Mouse (Mus musculus) neural tube, embryonic 10.5 days (tissue): ENCODE measurements at regions not wholly inside any gene's neighbourhood (a gene's known extent, or its start where the extent isn't known, plus 50 kb on each side); places are given as distances from the start of the nearest gene placed in this dataset.
"Not testable (repeated sequence)": the region's sequence is repeated elsewhere in the genome, so short reads cannot be mapped to it uniquely, and the experiment has no call there.

Experiments used
- DNase-seq: peaks from one replicate; pipeline ENCODE4 v3.0.0-alpha.2; 2017; ENCODE audit warnings: low spot score; ENCODE audit errors: extremely low spot score

GRCm38 (mm10) chr3:21935571-21936261 is 140.7 kb upstream of the Tbl1xr1 start:
- DNase-seq = peak; percentile 98

- no peak for DNase-seq
Observed at GRCm38 (mm10) chr3:21936262-21936603, 140.2 kb upstream of the Tbl1xr1 start.

GRCm38 (mm10) chr3:21936616-21937015 is 139.8 kb upstream of the Tbl1xr1 start:
- peak; percentile 50 for DNase-seq

- DNase-seq = no peak
Observed at GRCm38 (mm10) chr3:21937281-21938035, 139.0 kb upstream of the Tbl1xr1 start.

GRCm38 (mm10) chr3:21938071-21938848 is 138.2 kb upstream of the Tbl1xr1 start:
- no peak for DNase-seq

GRCm38 (mm10) chr3:21939738-21940137 is 136.7 kb upstream of the Tbl1xr1 start:
- no peak for DNase-seq

- DNase-seq = no peak
Observed at GRCm38 (mm10) chr3:21941596-21941995, 134.9 kb upstream of the Tbl1xr1 start.

GRCm38 (mm10) chr3:21942912-21943311 is 133.5 kb upstream of the Tbl1xr1 start:
- DNase-seq = no peak

- DNase-seq = no peak
Observed at GRCm38 (mm10) chr3:21945775-21946174, 130.7 kb upstream of the Tbl1xr1 start.

- DNase-seq = no peak
Observed at GRCm38 (mm10) chr3:21947320-21948073, 129.0 kb upstream of the Tbl1xr1 start.

GRCm38 (mm10) chr3:21948074-21948659 is 128.3 kb upstream of the Tbl1xr1 start:
- no peak for DNase-seq

GRCm38 (mm10) chr3:21949459-21949858 is 127.0 kb upstream of the Tbl1xr1 start:
- DNase-seq = no peak

GRCm38 (mm10) chr3:21950571-21950970 is 125.9 kb upstream of the Tbl1xr1 start:
- no peak for DNase-seq

GRCm38 (mm10) chr3:21951446-21952285 is 124.8 kb upstream of the Tbl1xr1 start:
- DNase-seq = no peak

- DNase-seq = no peak
Observed at GRCm38 (mm10) chr3:21952695-21953415, 123.6 kb upstream of the Tbl1xr1 start.

- peak; percentile 9 for DNase-seq
Observed at GRCm38 (mm10) chr3:21953416-21953810, 123.0 kb upstream of the Tbl1xr1 start.

GRCm38 (mm10) chr3:21955681-21956080 is 120.8 kb upstream of the Tbl1xr1 start:
- no peak for DNase-seq

GRCm38 (mm10) chr3:21957105-21957504 is 119.3 kb upstream of the Tbl1xr1 start:
- DNase-seq = not testable (repeated sequence)

GRCm38 (mm10) chr3:21958595-21959286 is 117.7 kb upstream of the Tbl1xr1 start:
- DNase-seq = no peak
